Mouse (Mus musculus) adrenal gland (tissue): ENCODE results near the gene Tex2.

Source experiments
- intact Hi-C: fragments of 180-260 bp; cut with DNase I; formaldehyde crosslinking; loops from one replicate; pipeline ENCODE4 v1.15.1; 2025

Tex2 gene

GRCm38 (mm10) chr11:106555805-106556615, 57.2 kb downstream of the Tex2 start:
- intact Hi-C loops = no loop called here

GRCm38 (mm10) chr11:106550398-106550797, 62.8 kb downstream of the Tex2 start:
- intact Hi-C loops = no loop called here

- intact Hi-C loops = no loop called here
Measured at GRCm38 (mm10) chr11:106546081-106546480, 67.1 kb downstream of the Tex2 start.

- intact Hi-C loops = no loop called here
Measured at GRCm38 (mm10) chr11:106544916-106545315, 68.3 kb downstream of the Tex2 start.

GRCm38 (mm10) chr11:106544133-106544532, 69.1 kb downstream of the Tex2 start:
- intact Hi-C loops = no loop called here

GRCm38 (mm10) chr11:106543006-106543405, 70.2 kb downstream of the Tex2 start:
- intact Hi-C loops = no loop called here

GRCm38 (mm10) chr11:106542385-106542784, 70.8 kb downstream of the Tex2 start:
- intact Hi-C loops = no loop called here

GRCm38 (mm10) chr11:106540506-106541268, 72.5 kb downstream of the Tex2 start:
- intact Hi-C loops = no loop called here

GRCm38 (mm10) chr11:106536253-106536912, 76.8 kb downstream of the Tex2 start:
- intact Hi-C loops = loop anchor here (10.0 kb wide), 1 partner anchor 218 kb away; the partner anchor contains the start of genes Milr1 and Pecam1

GRCm38 (mm10) chr11:106535660-106536252, 77.5 kb downstream of the Tex2 start:
- intact Hi-C loops = loop anchor here (10.0 kb wide), 1 partner anchor 219 kb away; the partner anchor contains the start of genes Milr1 and Pecam1

- intact Hi-C loops = loop anchor here (5.0 to 10.0 kb wide), 3 partner anchors 35 to 222 kb away; partner anchors contain the start of genes Milr1 and Pecam1
Measured at GRCm38 (mm10) chr11:106532248-106532790, 80.9 kb downstream of the Tex2 start.

GRCm38 (mm10) chr11:106529786-106530185, 83.4 kb downstream of the Tex2 start:
- intact Hi-C loops = loop anchor here (5.0 to 10.0 kb wide), 3 partner anchors 38 to 225 kb away; partner anchors contain the start of genes Milr1 and Pecam1

- intact Hi-C loops = no loop called here
Measured at GRCm38 (mm10) chr11:106529113-106529512, 84.1 kb downstream of the Tex2 start.

GRCm38 (mm10) chr11:106527926-106528325, 85.3 kb downstream of the Tex2 start:
- intact Hi-C loops = no loop called here

- intact Hi-C loops = no loop called here
Measured at GRCm38 (mm10) chr11:106527147-106527821, 85.9 kb downstream of the Tex2 start.

- intact Hi-C loops = no loop called here
Measured at GRCm38 (mm10) chr11:106522538-106522937, 90.7 kb downstream of the Tex2 start.

- intact Hi-C loops = no loop called here
Measured at GRCm38 (mm10) chr11:106521612-106522011, 91.6 kb downstream of the Tex2 start.

- intact Hi-C loops = no loop called here
Measured at GRCm38 (mm10) chr11:106520404-106520803, 92.8 kb downstream of the Tex2 start.

- intact Hi-C loops = no loop called here
Measured at GRCm38 (mm10) chr11:106519519-106519918, 93.7 kb downstream of the Tex2 start.

GRCm38 (mm10) chr11:106518391-106518790, 94.8 kb downstream of the Tex2 start:
- intact Hi-C loops = no loop called here
